Mouse (Mus musculus): Measurements from ENCODE around the gene Ablim2.

DNA sequence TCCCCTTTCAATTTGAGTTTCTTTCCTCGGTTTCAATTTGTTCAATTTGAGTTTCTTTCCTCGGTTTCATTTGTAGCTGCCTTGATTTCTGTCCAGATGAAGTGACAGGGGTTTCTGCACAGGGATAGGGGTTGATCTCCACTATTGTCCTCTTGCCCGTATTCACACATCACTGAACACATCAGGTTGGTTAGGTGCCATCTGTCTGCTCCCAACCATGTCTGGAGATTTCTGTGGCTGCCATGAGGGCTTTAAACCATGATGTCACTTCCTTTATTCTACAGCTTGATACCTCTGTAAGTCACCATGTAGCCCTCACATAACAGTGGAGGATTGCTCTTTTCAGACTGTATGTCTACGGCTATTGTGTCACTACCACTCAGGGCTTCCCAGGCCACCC lies 139.5 kb downstream of the Ablim2 start:
- TF ChIP-seq POLR2A (IDR thresholded peaks at IDR 0.05; ENCODE audit: low read depth, low read length) (no peak), CTCF (IDR thresholded peaks at IDR 0.05; ENCODE audit: extremely low read depth, insufficient read depth, insufficient read length, insufficient replicate concordance) (no peak)

Data from spleen, adult 2 months (tissue).